Mouse (Mus musculus): ENCODE data around the gene Ccr7.

GRCm38 (mm10) chr11:99102575-99103270, 52.2 kb downstream of the Ccr7 start:
- TF ChIP-seq MYC (IDR thresholded peaks at IDR 0.05; ENCODE audit: low read depth, low read length) (no peak), CTCF (conservative IDR thresholded peaks at IDR 0.05 in 1 of 2, IDR thresholded peaks at IDR 0.05 in 1 of 2; ENCODE audit: low read depth in 2 of 2, low read length in 2 of 2) (no peak), MAX (IDR thresholded peaks at IDR 0.05; ENCODE audit: low read length) (no peak), EP300 (IDR thresholded peaks at IDR 0.05; ENCODE audit: low read length) (no peak)
